Mouse (Mus musculus) G1E (cell line): ENCODE measurements around the gene Zfp553. TPM values are rescaled to one million over a fixed set of nuclear protein-coding genes. Genes with fewer than 3 reads are reported as not detected.
"Not testable (repeated sequence)": the region's sequence is repeated elsewhere in the genome, so short reads cannot be mapped to it uniquely, and the experiment has no call there.

ENCODE experiments used
- ATAC-seq: 2 replicates; pipeline ENCODE4 v1.8.0; 2016; ENCODE audit warnings: mild to moderate bottlenecking; ENCODE audit not compliant: insufficient number of reproducible peaks, poor library complexity, low FRiP score, severe bottlenecking; ENCODE audit errors: extremely low read depth
- DNase-seq: peaks from one replicate; pipeline ENCODE4 v3.0.0; 2012; ENCODE audit warnings: low spot score
- H3K27me3 ChIP-seq: 2 replicates; pipeline ENCODE4 v1.6.1; 2012; ENCODE audit warnings: mild to moderate bottlenecking, low read length, inconsistent platforms; ENCODE audit not compliant: insufficient read depth
- H3K36me3 ChIP-seq: replicated peaks from 2 replicates; pipeline ENCODE3; 2012; ENCODE audit warnings: mild to moderate bottlenecking, inconsistent platforms
- H3K4me1 ChIP-seq: 2 replicates; pipeline ENCODE4 v1.6.1; 2012; ENCODE audit warnings: low read depth, low read length, inconsistent platforms, mixed read lengths; ENCODE audit not compliant: insufficient read depth
- H3K4me3 ChIP-seq: 2 replicates; pipeline ENCODE4 v1.5.1; 2012; ENCODE audit warnings: low read depth, mild to moderate bottlenecking, inconsistent platforms, low read length, moderate library complexity, mixed read lengths
- H3K9me3 ChIP-seq: replicated peaks from 2 replicates; pipeline ENCODE4 v1.6.1; 2012; ENCODE audit warnings: inconsistent platforms
- CTCF ChIP-seq: IDR thresholded peaks from 2 replicates; pipeline ENCODE4 v1.5.1; 2012; ENCODE audit warnings: low read depth, low read length, inconsistent platforms, mixed read lengths
- GATA1 ChIP-seq: IDR thresholded peaks from 2 replicates; pipeline ENCODE4 v1.6.1; 2012; ENCODE audit warnings: borderline replicate concordance, low read length, inconsistent platforms, mixed read lengths
- GATA2 ChIP-seq: IDR thresholded peaks from 2 replicates; pipeline ENCODE4 v1.6.1; 2012; ENCODE audit warnings: low read depth, low read length, inconsistent platforms, borderline replicate concordance
- POLR2AphosphoS5 ChIP-seq: IDR thresholded peaks from 2 replicates; pipeline ENCODE4 v1.6.1; 2012; ENCODE audit warnings: low read depth, low read length, inconsistent platforms; ENCODE audit not compliant: insufficient replicate concordance
- TAL1 ChIP-seq: conservative IDR thresholded peaks from 2 replicates; pipeline ENCODE4 v1.6.1; 2012; ENCODE audit warnings: low read depth, low read length, inconsistent platforms, mixed read lengths
- polyA plus RNA-seq: library from polyadenylated mRNA; stranded (reverse); fragments of >175 nt; gene quantifications from 2 replicates; pipeline ENCODE4 v1.2.3, GENCODE M21; 2012
- total RNA-seq, 2 experiments: library from RNA; stranded (forward) in 1 of 2; stranded (reverse) in 1 of 2; fragments of 200-1000 nt in 1 of 2; fragments of >200 nt in 1 of 2; fragmentation: Nextera tagmentation in 1 of 2; gene quantifications; 2 replicates each; pipeline ENCODE4 v1.2.3; 2014 to 2017

Gene Zfp553
- total and polyA plus RNA-seq, 3 experiments = 20.0 to 26.2 (median 25.2) TPM

DNA sequence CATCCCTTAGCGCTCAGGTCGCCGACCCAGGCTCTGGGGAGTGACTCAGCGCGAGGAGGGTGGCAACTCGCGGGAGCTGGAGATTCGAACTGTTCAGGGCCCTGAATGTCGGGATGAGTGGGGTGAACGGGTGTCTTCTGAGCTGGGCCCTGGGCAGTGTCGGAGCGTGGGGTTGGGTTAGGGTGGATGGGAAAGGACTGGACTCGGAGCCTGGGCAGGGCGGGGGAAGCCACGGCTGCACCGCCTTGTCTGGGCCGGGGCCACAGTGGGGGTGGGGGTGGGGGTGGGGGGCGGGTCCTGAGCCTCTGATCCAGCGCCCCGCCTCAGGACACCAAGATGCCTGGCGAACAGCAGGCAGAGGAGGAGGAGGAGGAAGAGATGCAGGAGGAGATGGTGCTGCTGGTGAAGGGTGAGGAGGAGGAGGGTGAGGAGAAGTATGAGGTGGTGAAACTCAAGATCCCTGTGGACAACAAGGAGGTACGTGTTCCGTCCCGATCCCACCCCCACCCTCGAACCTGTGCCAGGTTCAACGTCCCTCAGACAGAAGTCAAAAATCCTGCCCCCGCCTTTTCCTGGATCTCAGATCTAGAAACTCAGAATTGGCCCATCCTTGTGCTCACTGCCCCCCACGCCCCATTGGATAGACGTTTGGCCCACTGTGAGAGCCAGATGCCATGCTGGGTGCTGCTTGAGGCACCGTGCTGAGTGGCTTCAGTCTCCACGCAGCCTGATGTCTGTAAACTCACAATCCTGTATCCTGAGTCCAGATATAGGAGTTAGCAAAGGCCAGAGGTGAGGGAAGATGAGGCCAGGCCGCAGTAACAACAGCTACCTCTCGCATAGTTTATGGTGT, 12.0 kb downstream of the Zfp553 start:
- no peaks in the 10 kb centered on the region for H3K27me3 ChIP-seq
- peaks cover 46% of the 10 kb centered on the region for H3K36me3 ChIP-seq
- TF ChIP-seq POLR2AphosphoS5 = no peak
- no peak for TF ChIP-seq GATA1
- TF ChIP-seq GATA2 = no peak
- TF ChIP-seq TAL1 = no peak
- no peak for TF ChIP-seq CTCF
- DNase-seq (peak; percentile 50), ATAC-seq (0 out of 2 replicates have a peak, but pooled peaks have one; percentile 16)
- peak overlapping the region; percentile 79 for H3K4me3 ChIP-seq
- H3K4me1 ChIP-seq = peaks cover 48% of the 10 kb centered on the region
- H3K9me3 ChIP-seq = no peaks in the 10 kb centered on the region

GRCm38 (mm10) chr7:127250511-127250910, 17.6 kb downstream of the Zfp553 start:
- DNase-seq, H3K9me3 ChIP-seq, H3K27me3 ChIP-seq, ATAC-seq, H3K4me3 ChIP-seq: not testable (repeated sequence)
- H3K4me1 ChIP-seq = peaks cover 63% of the 10 kb centered on the region
- peaks cover 77% of the 10 kb centered on the region for H3K36me3 ChIP-seq

GRCm38 (mm10) chr7:127252414-127252813, 19.6 kb downstream of the Zfp553 start:
- Histone ChIP-seq H3K4me1 (peaks cover 57% of the 10 kb centered on the region), H3K36me3 (peaks cover 77% of the 10 kb centered on the region), H3K27me3 (no peaks in the 10 kb centered on the region), H3K9me3 (no peaks in the 10 kb centered on the region), H3K4me3 (no peak overlapping the region)
- ATAC-seq = no peak
- DNase-seq = no peak
- TF ChIP-seq CTCF (peak; percentile 56; the same call in 1 of the 2 replicates), TAL1 (no peak)

DNA sequence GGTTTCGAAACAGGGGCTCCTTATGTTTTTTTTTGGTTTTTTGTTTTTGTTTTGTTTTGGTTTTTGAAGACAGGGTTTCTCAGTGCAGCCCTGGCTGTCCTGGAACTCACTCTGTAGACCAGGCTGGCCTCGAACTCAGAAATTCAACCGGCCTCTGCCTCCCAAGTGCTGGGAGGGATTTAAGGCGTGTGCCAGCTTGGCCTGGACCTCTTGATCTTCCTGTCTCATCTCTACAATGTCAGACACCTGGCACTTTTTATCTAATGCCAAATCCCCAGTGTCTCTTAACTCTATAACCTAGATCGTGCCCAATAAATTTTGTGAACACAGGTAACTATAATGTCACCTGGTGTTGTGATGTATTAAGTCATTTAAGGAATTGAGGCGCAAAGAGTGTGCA, 20.5 kb downstream of the Zfp553 start:
- Histone ChIP-seq H3K4me3 (peak overlapping the region; percentile 77), H3K4me1 (peaks cover 63% of the 10 kb centered on the region), H3K36me3 (peaks cover 77% of the 10 kb centered on the region), H3K27me3 (no peaks in the 10 kb centered on the region), H3K9me3 (no peaks in the 10 kb centered on the region)
- ATAC-seq (no peak), DNase-seq (no peak)
- TF ChIP-seq CTCF = no peak
- TF ChIP-seq TAL1 = no peak
- no peak for TF ChIP-seq POLR2AphosphoS5
- no peak for TF ChIP-seq GATA2
- TF ChIP-seq GATA1 = no peak

- Histone ChIP-seq H3K36me3 (peaks cover 79% of the 10 kb centered on the region), H3K9me3 (no peaks in the 10 kb centered on the region), H3K4me1 (peaks cover 68% of the 10 kb centered on the region), H3K4me3 (peak overlapping the region; percentile 77), H3K27me3 (no peaks in the 10 kb centered on the region)
- peak; percentile 74 for DNase-seq
- TF ChIP-seq GATA1 = no peak
- TF ChIP-seq CTCF = no peak
- no peak for TF ChIP-seq GATA2
- no peak for TF ChIP-seq POLR2AphosphoS5
- TF ChIP-seq TAL1 = no peak
- peak; percentile 73 for ATAC-seq
These were observed 21.2 kb downstream of the Zfp553 start for GRCm38 (mm10) chr7:127253821-127254769.

DNA sequence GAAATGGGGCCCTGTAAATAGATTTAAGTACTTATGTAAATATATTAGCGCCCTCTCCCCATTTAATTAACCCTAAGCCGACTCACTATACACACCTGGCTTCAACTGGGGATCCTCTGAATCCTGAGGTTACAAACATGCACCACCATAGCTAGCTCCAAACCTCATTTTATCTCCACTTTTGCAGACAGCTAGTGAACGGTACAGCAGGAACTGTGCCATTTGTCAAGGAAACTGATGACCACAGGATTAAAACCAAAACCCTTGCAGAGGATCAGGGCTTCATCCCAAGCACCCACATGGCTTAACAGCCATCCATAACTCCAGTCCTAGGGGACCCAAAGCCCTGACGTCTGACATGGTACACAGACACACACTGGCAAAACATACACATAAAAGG, 22.1 kb downstream of the Zfp553 start:
- ATAC-seq = no peak
- Histone ChIP-seq H3K27me3 (no peaks in the 10 kb centered on the region), H3K36me3 (peaks cover 72% of the 10 kb centered on the region), H3K4me1 (peaks cover 69% of the 10 kb centered on the region), H3K4me3 (no peak overlapping the region; the same call in 1 of the 2 replicates), H3K9me3 (no peaks in the 10 kb centered on the region)
- TF ChIP-seq TAL1 (no peak), CTCF (no peak), GATA2 (no peak), GATA1 (no peak), POLR2AphosphoS5 (no peak)
- DNase-seq = no peak
